Mouse (Mus musculus): ENCODE results near the gene Vav3. TPM values are rescaled to one million over a fixed set of nuclear protein-coding genes. Genes with fewer than 3 reads are reported as not detected.

The Vav3 gene
- polyA plus RNA-seq, 1 experiment from 2014 or later = 4.4 TPM

GRCm38 (mm10) chr3:109476521-109476920, 136.1 kb downstream of the Vav3 start:
- no peaks in the 10 kb centered on the region for H3K27me3 ChIP-seq (ENCODE audit: insufficient read depth, low read length)
- WGBS (ENCODE audit: insufficient replicate concordance) = 71% methylated on average over 8 of the region's 8 CpGs
- H3K4me2 ChIP-seq (ENCODE audit: low read depth, low read length) = no peak overlapping the region
- ATAC-seq (no peak), DNase-seq (no peak)
- 0 out of 2 replicates have a peak, but pooled peaks cover 2% of the 10 kb centered on the region for H3K4me1 ChIP-seq (ENCODE audit: insufficient read depth)
- no peak overlapping the region for H3K9ac ChIP-seq (replicated peaks)
- TF ChIP-seq CTCF (IDR thresholded peaks at IDR 0.05; ENCODE audit: low read depth) (no peak), EP300 (IDR thresholded peaks at IDR 0.05; ENCODE audit: low read depth) (no peak)
- H3K27ac ChIP-seq (ENCODE audit: low read depth) = no peak overlapping the region
- H3K36me3 ChIP-seq (replicated peaks; ENCODE audit: insufficient read depth, low read length) = no peaks in the 10 kb centered on the region
- H3K4me3 ChIP-seq (ENCODE audit: low read depth, low read length) = no peak overlapping the region
- H3K9me3 ChIP-seq (ENCODE audit: low read length) = no peaks in the 10 kb centered on the region

- 50% methylated on average over 4 of the region's 4 CpGs for WGBS (ENCODE audit: insufficient replicate concordance)
These were observed 137.8 kb downstream of the Vav3 start for GRCm38 (mm10) chr3:109478297-109478696.

GRCm38 (mm10) chr3:109480625-109481024, 140.2 kb downstream of the Vav3 start:
- no peak overlapping the region for H3K4me3 ChIP-seq (ENCODE audit: low read depth, low read length)
- H3K9me3 ChIP-seq (ENCODE audit: low read length) = no peaks in the 10 kb centered on the region
- H3K9ac ChIP-seq (replicated peaks) = no peak overlapping the region
- DNase-seq (no peak), ATAC-seq (no peak)
- TF ChIP-seq CTCF (IDR thresholded peaks at IDR 0.05; ENCODE audit: low read depth) = no peak
- no peak for TF ChIP-seq EP300 (IDR thresholded peaks at IDR 0.05; ENCODE audit: low read depth)
- H3K36me3 ChIP-seq (replicated peaks; ENCODE audit: insufficient read depth, low read length) = no peaks in the 10 kb centered on the region
- H3K4me1 ChIP-seq (ENCODE audit: insufficient read depth) = 0 out of 2 replicates have a peak, but pooled peaks cover 2% of the 10 kb centered on the region
- H3K27me3 ChIP-seq (ENCODE audit: insufficient read depth, low read length) = no peaks in the 10 kb centered on the region
- 68% methylated on average over 2 of the region's 2 CpGs for WGBS (ENCODE audit: insufficient replicate concordance)
- H3K4me2 ChIP-seq (ENCODE audit: low read depth, low read length) = no peak overlapping the region
- no peak overlapping the region for H3K27ac ChIP-seq (ENCODE audit: low read depth)

More at GRCm38 (mm10) chr3:109478297-109478696, 137.8 kb downstream of the Vav3 start:
- Histone ChIP-seq H3K27me3 (ENCODE audit: insufficient read depth, low read length) (no peaks in the 10 kb centered on the region), H3K9me3 (ENCODE audit: low read length) (no peaks in the 10 kb centered on the region), H3K36me3 (replicated peaks; ENCODE audit: insufficient read depth, low read length) (no peaks in the 10 kb centered on the region), H3K9ac (replicated peaks) (no peak overlapping the region), H3K4me3 (ENCODE audit: low read depth, low read length) (no peak overlapping the region), H3K4me2 (ENCODE audit: low read depth, low read length) (no peak overlapping the region), H3K4me1 (ENCODE audit: insufficient read depth) (0 out of 2 replicates have a peak, but pooled peaks cover 2% of the 10 kb centered on the region), H3K27ac (ENCODE audit: low read depth) (no peak overlapping the region)
- ATAC-seq (no peak), DNase-seq (no peak)
- TF ChIP-seq CTCF (IDR thresholded peaks at IDR 0.05; ENCODE audit: low read depth) = no peak
- TF ChIP-seq EP300 (IDR thresholded peaks at IDR 0.05; ENCODE audit: low read depth) = no peak

- H3K36me3 ChIP-seq (replicated peaks; ENCODE audit: insufficient read depth, low read length) = no peaks in the 10 kb centered on the region
- no peak for ATAC-seq
- DNase-seq = no peak
- no peak for TF ChIP-seq EP300 (IDR thresholded peaks at IDR 0.05; ENCODE audit: low read depth)
- no peak for TF ChIP-seq CTCF (IDR thresholded peaks at IDR 0.05; ENCODE audit: low read depth)
- no peaks in the 10 kb centered on the region for H3K9me3 ChIP-seq (ENCODE audit: low read length)
- H3K27me3 ChIP-seq (ENCODE audit: insufficient read depth, low read length) = no peaks in the 10 kb centered on the region
- H3K4me3 ChIP-seq (ENCODE audit: low read depth, low read length) = no peak overlapping the region
- 68% methylated on average over 3 of the region's 3 CpGs for WGBS (ENCODE audit: insufficient replicate concordance)
- H3K4me1 ChIP-seq (ENCODE audit: insufficient read depth) = no peaks in the 10 kb centered on the region
- no peak overlapping the region for H3K4me2 ChIP-seq (ENCODE audit: low read depth, low read length)
- no peak overlapping the region for H3K9ac ChIP-seq (replicated peaks)
- no peak overlapping the region for H3K27ac ChIP-seq (ENCODE audit: low read depth)
These were observed 146.3 kb downstream of the Vav3 start for GRCm38 (mm10) chr3:109486786-109487185.

- H3K36me3 ChIP-seq (replicated peaks; ENCODE audit: insufficient read depth, low read length) = no peaks in the 10 kb centered on the region
- ATAC-seq (no peak), DNase-seq (no peak)
- WGBS (ENCODE audit: insufficient replicate concordance) = 79% methylated on average over 4 of the region's 4 CpGs
- no peak overlapping the region for H3K4me2 ChIP-seq (ENCODE audit: low read depth, low read length)
- no peaks in the 10 kb centered on the region for H3K27me3 ChIP-seq (ENCODE audit: insufficient read depth, low read length)
- no peaks in the 10 kb centered on the region for H3K4me1 ChIP-seq (ENCODE audit: insufficient read depth)
- no peak overlapping the region for H3K9ac ChIP-seq (replicated peaks)
- H3K9me3 ChIP-seq (ENCODE audit: low read length) = no peaks in the 10 kb centered on the region
- no peak for TF ChIP-seq EP300 (IDR thresholded peaks at IDR 0.05; ENCODE audit: low read depth)
- TF ChIP-seq CTCF (IDR thresholded peaks at IDR 0.05; ENCODE audit: low read depth) = no peak
- no peak overlapping the region for H3K4me3 ChIP-seq (ENCODE audit: low read depth, low read length)
- H3K27ac ChIP-seq (ENCODE audit: low read depth) = no peak overlapping the region
These were observed 147.4 kb downstream of the Vav3 start for GRCm38 (mm10) chr3:109487823-109488222.

GRCm38 (mm10) chr3:109488750-109489171, 148.3 kb downstream of the Vav3 start:
- WGBS (ENCODE audit: insufficient replicate concordance) = 63% methylated on average over 4 of the region's 4 CpGs
- no peak for TF ChIP-seq EP300 (IDR thresholded peaks at IDR 0.05; ENCODE audit: low read depth)
- no peaks in the 10 kb centered on the region for H3K36me3 ChIP-seq (replicated peaks; ENCODE audit: insufficient read depth, low read length)

More at GRCm38 (mm10) chr3:109488750-109489171, 148.3 kb downstream of the Vav3 start:
- H3K9me3 ChIP-seq (ENCODE audit: low read length) = no peaks in the 10 kb centered on the region
- H3K4me1 ChIP-seq (ENCODE audit: insufficient read depth) = no peaks in the 10 kb centered on the region
- H3K4me3 ChIP-seq (ENCODE audit: low read depth, low read length) = no peak overlapping the region
- H3K27me3 ChIP-seq (ENCODE audit: insufficient read depth, low read length) = no peaks in the 10 kb centered on the region
- no peak overlapping the region for H3K4me2 ChIP-seq (ENCODE audit: low read depth, low read length)
- DNase-seq = no peak
- no peak overlapping the region for H3K27ac ChIP-seq (ENCODE audit: low read depth)
- H3K9ac ChIP-seq (replicated peaks) = no peak overlapping the region
- no peak for ATAC-seq
